Mouse (Mus musculus) bone marrow, adult 2 months (tissue): ENCODE data around the gene Kcnk3.

Experiments used
- CTCF ChIP-seq: fragments of 200-500 bp; IDR thresholded peaks from 2 replicates; pipeline ENCODE4 v1.5.1; 2011; ENCODE audit warnings: low read length, control low read depth; ENCODE audit not compliant: control insufficient read depth, insufficient read depth
- POLR2A ChIP-seq: fragments of 200-500 bp; IDR thresholded peaks from 2 replicates; pipeline ENCODE4 v1.6.1; 2011; ENCODE audit warnings: low read depth, mild to moderate bottlenecking, control low read depth, low read length, borderline replicate concordance; ENCODE audit not compliant: control insufficient read depth

DNA sequence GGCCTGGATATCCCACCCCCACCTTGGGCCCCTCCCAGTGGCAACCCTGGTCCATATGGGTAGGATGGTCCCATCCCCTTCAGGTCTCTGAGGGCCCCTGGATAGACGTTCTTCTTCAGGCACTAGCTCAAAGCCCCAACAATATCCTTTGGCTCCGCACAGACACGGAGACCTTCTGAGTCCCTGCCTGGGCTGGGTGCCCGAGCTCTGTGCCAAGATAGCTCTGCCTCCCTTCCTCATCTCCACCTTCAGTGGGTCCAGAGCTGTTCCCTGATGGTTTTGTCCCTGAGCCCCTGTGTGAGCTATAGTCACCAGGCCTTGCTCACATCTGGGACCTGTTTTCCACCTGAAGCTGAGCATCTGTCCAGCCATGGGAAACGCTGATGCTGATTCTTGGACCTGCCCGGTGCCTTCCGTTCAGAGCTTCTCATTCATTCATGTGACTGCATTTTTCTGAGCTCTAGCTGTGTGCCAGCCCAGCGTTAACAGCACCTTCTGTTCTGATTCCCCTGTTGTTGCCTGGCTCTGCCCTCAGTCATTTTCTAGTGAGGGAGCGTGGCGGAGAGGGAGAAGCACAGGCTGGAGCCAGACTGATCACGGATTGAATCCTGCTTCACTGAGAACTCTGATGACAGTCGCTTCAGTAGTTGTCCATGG, 10.2 kb upstream of the Kcnk3 start:
- no peak for TF ChIP-seq CTCF
- TF ChIP-seq POLR2A = no peak
